Mouse (Mus musculus): ENCODE measurements around the gene Ablim1.

DNA sequence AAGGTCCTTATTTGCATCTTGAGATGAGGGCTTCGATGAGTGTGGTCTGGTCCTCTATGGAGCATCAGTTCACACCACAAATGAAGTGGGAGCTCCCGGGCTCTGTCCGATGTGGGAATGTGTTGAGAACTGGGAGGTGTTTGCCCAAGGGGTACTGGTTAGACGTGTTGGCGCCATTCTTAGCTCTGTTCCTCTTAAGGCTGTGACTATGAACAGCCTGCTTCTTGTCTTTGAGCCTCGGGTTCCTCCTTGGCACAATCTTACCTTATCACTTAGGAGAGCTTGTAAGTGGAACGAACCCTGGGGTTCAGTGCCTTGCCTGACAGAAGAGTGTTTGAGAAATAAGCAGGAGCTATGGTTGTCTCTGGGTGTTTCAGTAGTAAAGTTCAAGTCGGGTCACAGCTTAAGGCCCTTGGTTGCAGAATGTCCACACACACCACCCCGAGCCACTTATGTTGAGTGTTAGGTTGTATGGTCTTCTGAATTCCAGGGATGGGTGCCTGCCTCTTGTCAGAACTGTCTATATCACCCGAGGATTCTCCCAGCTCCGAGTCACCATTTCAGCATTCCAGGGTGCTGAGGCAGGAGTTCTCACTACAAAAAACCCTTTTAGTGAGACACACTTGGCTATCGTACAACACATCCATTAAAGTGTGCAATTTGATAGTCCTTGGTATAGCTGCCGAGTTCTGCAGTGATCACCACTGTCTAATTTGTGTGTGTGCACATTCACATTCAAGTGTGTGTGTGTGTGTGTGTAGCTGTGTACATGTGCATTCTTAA lies 131.6 kb downstream of the Ablim1 start:
- TF ChIP-seq POLR2A (IDR thresholded peaks at IDR 0.05; ENCODE audit: extremely low read depth, insufficient read depth, low read length) (no peak), CTCF (IDR thresholded peaks at IDR 0.05; ENCODE audit: low read depth, low read length) (no peak)

Data from liver, adult 2 months (tissue).